Mouse (Mus musculus) kidney, adult 18-20 months (tissue): ENCODE data around the gene Sap30.
"Not testable (repeated sequence)": the region's sequence is repeated elsewhere in the genome, so short reads cannot be mapped to it uniquely, and the experiment has no call there.

Source experiments
- DNase-seq: peaks from one replicate; pipeline ENCODE4 v3.0.0; 2021

Gene Sap30

GRCm38 (mm10) chr8:57487441-57488155 lies at the start of gene Sap30:
Gene Sap30 (minus strand): TSS chr8:57487860.
- peak; percentile 99 for DNase-seq

GRCm38 (mm10) chr8:57536167-57536566 lies 48.5 kb upstream of the Sap30 start:
- no peak for DNase-seq

GRCm38 (mm10) chr8:57534495-57534894 lies 46.8 kb upstream of the Sap30 start:
- no peak for DNase-seq

GRCm38 (mm10) chr8:57533106-57533505 lies 45.4 kb upstream of the Sap30 start:
- DNase-seq: no peak

GRCm38 (mm10) chr8:57532223-57532622 lies 44.6 kb upstream of the Sap30 start:
- DNase-seq: no peak

GRCm38 (mm10) chr8:57530666-57531349 lies 43.1 kb upstream of the Sap30 start:
- DNase-seq: peak; percentile 87

- peak; percentile 7 for DNase-seq
Observed at GRCm38 (mm10) chr8:57530238-57530637, 42.6 kb upstream of the Sap30 start.

GRCm38 (mm10) chr8:57528036-57528435 lies 40.4 kb upstream of the Sap30 start:
- no peak for DNase-seq

GRCm38 (mm10) chr8:57520186-57520786 lies 32.6 kb upstream of the Sap30 start:
- DNase-seq: no peak

- DNase-seq: no peak
Observed at GRCm38 (mm10) chr8:57517723-57518122, 30.1 kb upstream of the Sap30 start.

GRCm38 (mm10) chr8:57516685-57517084 lies 29.0 kb upstream of the Sap30 start:
- not testable (repeated sequence) for DNase-seq

GRCm38 (mm10) chr8:57513178-57513661 lies 25.6 kb upstream of the Sap30 start:
- DNase-seq: not testable (repeated sequence)

GRCm38 (mm10) chr8:57512141-57513056 lies 24.7 kb upstream of the Sap30 start:
- DNase-seq: peak; percentile 37

GRCm38 (mm10) chr8:57511316-57512118 lies 23.9 kb upstream of the Sap30 start, which contains the start of gene Hmgb2:
Gene Hmgb2 (plus strand): TSS chr8:57511907.
- peak; percentile 100 for DNase-seq

GRCm38 (mm10) chr8:57510791-57511315 lies 23.2 kb upstream of the Sap30 start:
- no peak for DNase-seq

GRCm38 (mm10) chr8:57508657-57509056 lies 21.0 kb upstream of the Sap30 start:
- no peak for DNase-seq

GRCm38 (mm10) chr8:57507556-57508063 lies 19.9 kb upstream of the Sap30 start:
- DNase-seq: no peak

GRCm38 (mm10) chr8:57505500-57505899 lies 17.8 kb upstream of the Sap30 start:
- not testable (repeated sequence) for DNase-seq

GRCm38 (mm10) chr8:57503641-57504040 lies 16.0 kb upstream of the Sap30 start:
- peak; percentile 75 for DNase-seq

- peak; percentile 73 for DNase-seq
Observed at GRCm38 (mm10) chr8:57498847-57499511, 11.3 kb upstream of the Sap30 start.

GRCm38 (mm10) chr8:57498494-57498846 lies 10.8 kb upstream of the Sap30 start:
- DNase-seq: no peak
